Mouse (Mus musculus) myocyte (in vitro differentiated cells): ENCODE data around the gene Wnk1. TPM values are rescaled to one million over a fixed set of nuclear protein-coding genes. Genes with fewer than 3 reads are reported as not detected.
A peak's percentile ranks its signal among the peaks of the same experiment; 100 is the strongest.
"Not testable (repeated sequence)": the region's sequence is repeated elsewhere in the genome, so short reads cannot be mapped to it uniquely, and the experiment has no call there.

ENCODE experiments used
- H3K27me3 ChIP-seq: one replicate; pipeline ENCODE4 v1.6.1; 2011; ENCODE audit not compliant: control insufficient read depth, insufficient read depth, insufficient read length
- H3K36me3 ChIP-seq: one replicate; pipeline ENCODE4 v1.6.1; 2011; ENCODE audit not compliant: control insufficient read depth, insufficient read depth
- H3K4me2 ChIP-seq: one replicate; pipeline ENCODE4 v1.6.1; 2011; ENCODE audit warnings: low read depth, control low read depth
- H3K4me3 ChIP-seq: one replicate; pipeline ENCODE4 v1.5.1; 2011; ENCODE audit warnings: mild to moderate bottlenecking, control low read depth, moderate library complexity
- H3K79me2 ChIP-seq: one replicate; pipeline ENCODE4 v1.6.1; 2011; ENCODE audit not compliant: control insufficient read depth, insufficient read depth
- H3ac ChIP-seq: one replicate; pipeline ENCODE4 v1.6.1; 2011; ENCODE audit not compliant: control insufficient read depth, insufficient read length
- CEBPB ChIP-seq: IDR thresholded peaks from 2 replicates; pipeline ENCODE4 v1.6.1; 2011; ENCODE audit warnings: mild to moderate bottlenecking, moderate library complexity; ENCODE audit not compliant: poor library complexity, insufficient read depth, severe bottlenecking
- E2F4 ChIP-seq: IDR thresholded peaks from one replicate; pipeline ENCODE4 v1.6.1; 2011; ENCODE audit warnings: mild to moderate bottlenecking, control low read depth, moderate library complexity; ENCODE audit not compliant: insufficient read depth
- MAX ChIP-seq: IDR thresholded peaks from one replicate; pipeline ENCODE4 v1.6.1; 2011; ENCODE audit warnings: low read depth, mild to moderate bottlenecking, control low read depth
- MYOD1 ChIP-seq, 3 experiments: IDR thresholded peaks; one replicate each; pipeline ENCODE4 v1.6.1; 2011; ENCODE audit warnings: control low read depth in 2 of 3, low read depth in 2 of 3, mild to moderate bottlenecking in 2 of 3, moderate library complexity in 1 of 3; ENCODE audit not compliant: insufficient read length in 2 of 3, control insufficient read depth in 1 of 3
- MYOG ChIP-seq, 3 experiments: IDR thresholded peaks; one replicate each; pipeline ENCODE4 v1.6.1; 2011; ENCODE audit warnings: control low read depth in 2 of 3, low read depth in 2 of 3, mild to moderate bottlenecking in 2 of 3; ENCODE audit not compliant: insufficient read length in 2 of 3, control insufficient read depth in 1 of 3, insufficient read depth in 1 of 3
- POLR2A ChIP-seq: IDR thresholded peaks from one replicate; pipeline ENCODE4 v1.6.1; 2011; ENCODE audit warnings: low read depth, mild to moderate bottlenecking, control low read depth, moderate library complexity; ENCODE audit not compliant: insufficient read length
- POLR2AphosphoS2 ChIP-seq: IDR thresholded peaks from one replicate; pipeline ENCODE4 v1.6.1; 2011; ENCODE audit warnings: low read depth, control low read depth; ENCODE audit not compliant: insufficient read length
- REST ChIP-seq: IDR thresholded peaks from one replicate; pipeline ENCODE4 v1.6.1; 2011; ENCODE audit warnings: mild to moderate bottlenecking, control low read depth, moderate library complexity; ENCODE audit not compliant: insufficient read depth, insufficient read length
- SRF ChIP-seq: IDR thresholded peaks from one replicate; pipeline ENCODE4 v1.6.1; 2011; ENCODE audit warnings: low read depth; ENCODE audit not compliant: control insufficient read depth, insufficient read length
- TCF12 ChIP-seq: IDR thresholded peaks from one replicate; pipeline ENCODE4 v1.6.1; 2011; ENCODE audit warnings: mild to moderate bottlenecking, control low read depth; ENCODE audit not compliant: poor library complexity, insufficient read depth, severe bottlenecking
- TCF3 ChIP-seq: IDR thresholded peaks from one replicate; pipeline ENCODE4 v1.6.1; 2011; ENCODE audit warnings: low read depth, control low read depth; ENCODE audit not compliant: insufficient read length
- USF1 ChIP-seq: IDR thresholded peaks from one replicate; pipeline ENCODE4 v1.6.1; 2011; ENCODE audit warnings: low read depth, mild to moderate bottlenecking, control low read depth, moderate library complexity
- polyA plus RNA-seq: library from polyadenylated mRNA; unstranded; fragments of >200 nt; fragmentation: generic; extraction: Trizol; gene quantifications from one replicate; pipeline ENCODE4 v1.2.1, GENCODE M21; 2012; ENCODE audit warnings: missing spikeins

The Wnk1 gene
- 90.3 TPM for polyA plus RNA-seq

- TF ChIP-seq TCF12, result no peak
- TF ChIP-seq MYOD1 (IDR thresholded peaks at IDR 0.05; ENCODE audit: control insufficient read depth in 1 of 3, insufficient read length in 2 of 3, low read depth in 2 of 3), result no peak
- peak; percentile 95 for TF ChIP-seq POLR2AphosphoS2
- peak; percentile 91 for TF ChIP-seq POLR2A
- peak within 1 kb of the TSS; percentile 77 for H3ac ChIP-seq
- H3K4me2 ChIP-seq, result peak within 1 kb of the TSS; percentile 99
- H3K4me3 ChIP-seq, result peak within 1 kb of the TSS; percentile 97
- H3K36me3 ChIP-seq, result peaks cover 4% of the 10 kb centered on the region
- H3K27me3 ChIP-seq, result no peaks in the 10 kb centered on the region
- H3K79me2 ChIP-seq, result peaks cover 41% of the 10 kb centered on the region
Observed at GRCm38 (mm10) chr6:120038366-120039255, at the start of gene Wnk1. Wnk1 (minus strand) TSS chr6:120038672.

- H3K79me2 ChIP-seq, H3K4me3 ChIP-seq, H3K4me2 ChIP-seq, H3K36me3 ChIP-seq, H3ac ChIP-seq, H3K27me3 ChIP-seq: not testable (repeated sequence)
Observed at GRCm38 (mm10) chr6:120087041-120087440, 48.6 kb upstream of the Wnk1 start.

- H3K27me3 ChIP-seq, result no peaks in the 10 kb centered on the region
- no peak overlapping the region for H3K4me2 ChIP-seq
- H3K36me3 ChIP-seq, result no peaks in the 10 kb centered on the region
- TF ChIP-seq MYOG (IDR thresholded peaks at IDR 0.05; ENCODE audit: control insufficient read depth in 1 of 3, insufficient read depth in 1 of 3, insufficient read length in 2 of 3, low read depth in 2 of 3) (no peak), POLR2AphosphoS2 (no peak), POLR2A (no peak), SRF (no peak), E2F4 (no peak), MAX (no peak), USF1 (no peak), TCF12 (no peak), TCF3 (no peak), REST (no peak), MYOD1 (IDR thresholded peaks at IDR 0.05; ENCODE audit: control insufficient read depth in 1 of 3, insufficient read length in 2 of 3, low read depth in 2 of 3) (no peak), CEBPB (no peak)
- no peak overlapping the region for H3K4me3 ChIP-seq
- no peaks in the 10 kb centered on the region for H3K79me2 ChIP-seq
- no peak overlapping the region for H3ac ChIP-seq
Observed at GRCm38 (mm10) chr6:120085832-120086231, 47.4 kb upstream of the Wnk1 start.

GRCm38 (mm10) chr6:120084983-120085382, 46.5 kb upstream of the Wnk1 start:
- Histone ChIP-seq H3K27me3 (no peaks in the 10 kb centered on the region), H3K4me2 (no peak overlapping the region), H3K79me2 (no peaks in the 10 kb centered on the region), H3K4me3 (no peak overlapping the region), H3ac (no peak overlapping the region), H3K36me3 (no peaks in the 10 kb centered on the region)
- no peak for TF ChIP-seq SRF

GRCm38 (mm10) chr6:120083442-120083841, 45.0 kb upstream of the Wnk1 start:
- peak overlapping the region; percentile 54 for H3K4me2 ChIP-seq
- no peak for TF ChIP-seq MYOG (IDR thresholded peaks at IDR 0.05; ENCODE audit: control insufficient read depth in 1 of 3, insufficient read depth in 1 of 3, insufficient read length in 2 of 3, low read depth in 2 of 3)
- TF ChIP-seq POLR2A, result no peak
- no peak for TF ChIP-seq MAX
- no peak for TF ChIP-seq POLR2AphosphoS2
- no peak for TF ChIP-seq TCF12
- TF ChIP-seq TCF3, result no peak
- no peak for TF ChIP-seq REST
- TF ChIP-seq SRF, result no peak
- TF ChIP-seq MYOD1 (IDR thresholded peaks at IDR 0.05; ENCODE audit: control insufficient read depth in 1 of 3, insufficient read length in 2 of 3, low read depth in 2 of 3), result no peak
- no peak for TF ChIP-seq CEBPB
- TF ChIP-seq E2F4, result no peak
- TF ChIP-seq USF1, result no peak
- no peaks in the 10 kb centered on the region for H3K79me2 ChIP-seq
- H3K36me3 ChIP-seq, result no peaks in the 10 kb centered on the region
- H3ac ChIP-seq, result no peak overlapping the region
- H3K27me3 ChIP-seq, result no peaks in the 10 kb centered on the region
- no peak overlapping the region for H3K4me3 ChIP-seq
